Mouse (Mus musculus): ENCODE results near the gene Susd3. TPM values are rescaled to one million over a fixed set of nuclear protein-coding genes. Genes with fewer than 3 reads are reported as not detected.

Gene Susd3
- 5.6 and 6.1 TPM in 2 replicates for polyA plus RNA-seq (2012; rRNA removed; ENCODE audit: low replicate concordance)

GRCm38 (mm10) chr13:49248467-49248862 lies at the start of gene Susd3:
Gene Susd3 (minus strand): TSS chr13:49248706.

DNA sequence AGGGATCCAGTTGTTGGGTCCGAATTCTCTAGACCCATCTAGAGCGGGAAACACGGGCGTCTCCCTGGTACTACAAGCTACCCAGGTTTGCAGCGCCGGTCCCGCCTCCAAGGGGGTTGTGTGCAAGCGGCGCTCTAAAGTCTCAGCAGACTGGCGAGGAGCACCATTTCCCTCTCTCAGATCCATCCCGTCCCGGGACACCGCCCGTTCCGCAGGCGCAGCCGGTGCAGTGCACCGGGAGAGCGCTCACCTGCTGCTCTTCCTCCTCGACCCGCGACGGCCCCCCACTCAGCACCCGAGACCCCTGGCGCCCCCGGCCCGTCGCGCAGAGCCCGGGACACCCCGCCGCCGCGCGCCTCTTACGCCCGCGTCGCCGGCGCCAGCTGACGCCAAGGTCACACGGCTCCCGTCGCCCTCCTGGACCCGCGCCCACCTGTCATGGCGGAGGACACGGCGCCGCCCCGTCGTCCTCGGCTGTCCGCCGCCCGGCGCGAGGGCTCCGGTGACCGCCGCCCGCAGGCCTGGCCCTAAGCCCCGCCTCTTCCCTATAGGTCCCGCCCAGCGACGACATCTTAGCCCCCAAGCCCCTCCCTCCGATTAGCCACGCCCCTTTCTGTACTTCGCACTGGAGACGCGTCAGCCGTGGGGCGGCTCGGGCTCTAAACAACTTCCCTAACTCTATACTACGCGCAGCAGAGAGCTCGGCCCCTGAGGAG lies 32.8 kb downstream of the Susd3 start, which contains the start of gene Card19:
Gene Card19, minus strand, starts transcription at position 534 of the 716 bp plus-strand sequence.

GRCm38 (mm10) chr13:49187288-49188218 lies 61.0 kb downstream of the Susd3 start, which contains the start of gene Ninj1:
Gene Ninj1 (plus strand): TSS chr13:49187485.

Other genes starting within 250 kb of the Susd3 start
- 1.0 and 15.9 TPM in 2 replicates for gene Wnk2, start 100.7 kb downstream of the Susd3 start, polyA plus RNA-seq (2012; rRNA removed; ENCODE audit: low replicate concordance)
- 138 and 155 TPM in 2 replicates for gene Ninj1, start 61.2 kb downstream of the Susd3 start, polyA plus RNA-seq (2012; rRNA removed; ENCODE audit: low replicate concordance)
- 93.9 and 103 TPM in 2 replicates for gene Card19, start 32.7 kb downstream of the Susd3 start, polyA plus RNA-seq (2012; rRNA removed; ENCODE audit: low replicate concordance)
- 1.6 and 4.6 TPM in 2 replicates for gene Fgd3, start 71.6 kb upstream of the Susd3 start, polyA plus RNA-seq (2012; rRNA removed; ENCODE audit: low replicate concordance)
- gene Bicd2, start 92.9 kb upstream of the Susd3 start, polyA plus RNA-seq (2012; rRNA removed; ENCODE audit: low replicate concordance) = 43.7 and 55.3 TPM in 2 replicates
- gene Ippk, start 172.5 kb upstream of the Susd3 start, polyA plus RNA-seq (2012; rRNA removed; ENCODE audit: low replicate concordance) = 6.4 and 10.9 TPM in 2 replicates
- 0.07 and 0.09 TPM in 2 replicates for gene Tes3-ps, start 244.6 kb upstream of the Susd3 start, polyA plus RNA-seq (2012; rRNA removed; ENCODE audit: low replicate concordance)